Mouse (Mus musculus): ENCODE data around the gene Tmem54. TPM values are rescaled to one million over a fixed set of nuclear protein-coding genes. Genes with fewer than 3 reads are reported as not detected.

The Tmem54 gene
- polyA plus RNA-seq, 1 experiment from 2014 or later = 1.5 TPM

DNA sequence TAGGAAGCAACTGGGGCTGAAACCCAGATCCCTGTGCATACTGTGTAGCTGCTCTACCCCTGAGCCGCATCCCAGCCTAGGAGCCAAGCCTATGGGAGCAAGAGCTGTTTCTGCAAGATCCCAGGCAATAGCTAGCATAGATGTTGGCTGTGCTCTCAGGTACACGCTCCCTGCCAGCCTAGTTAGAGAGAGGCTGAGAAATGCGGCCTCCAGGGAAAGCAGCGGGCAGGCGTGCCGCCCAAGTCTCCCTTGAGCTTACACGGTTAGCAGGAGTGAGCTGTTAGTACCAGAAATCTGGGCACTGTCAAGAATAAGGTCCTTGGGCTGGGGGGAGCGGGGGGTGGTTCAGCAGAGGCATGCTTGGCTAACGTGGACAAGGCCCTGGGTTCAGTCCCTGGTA lies 20.5 kb upstream of the Tmem54 start:
- Histone ChIP-seq H3K4me2 (ENCODE audit: low read depth) (no peak overlapping the region), H3K4me1 (ENCODE audit: control insufficient read depth, insufficient read depth, low read length) (no peaks in the 10 kb centered on the region), H3K9ac (ENCODE audit: low read length) (no peak overlapping the region), H3K9me3 (ENCODE audit: control insufficient read depth, low read length) (no peaks in the 10 kb centered on the region), H3K27ac (ENCODE audit: low read depth, low read length) (no peak overlapping the region), H3K27me3 (ENCODE audit: control insufficient read depth, insufficient read depth, low read length) (no peaks in the 10 kb centered on the region), H3K36me3 (ENCODE audit: control insufficient read depth, insufficient read depth, low read length) (peaks cover 4% of the 10 kb centered on the region; the same call in 1 of the 2 replicates), H3K4me3 (ENCODE audit: low read depth, low read length) (no peak overlapping the region)
- no peak for DNase-seq (ENCODE audit: low spot score)
- no peak for ATAC-seq (ENCODE audit: insufficient read depth, low FRiP score, low TSS enrichment)
- 91% methylated on average over 9 of the region's 9 CpGs for WGBS

DNA sequence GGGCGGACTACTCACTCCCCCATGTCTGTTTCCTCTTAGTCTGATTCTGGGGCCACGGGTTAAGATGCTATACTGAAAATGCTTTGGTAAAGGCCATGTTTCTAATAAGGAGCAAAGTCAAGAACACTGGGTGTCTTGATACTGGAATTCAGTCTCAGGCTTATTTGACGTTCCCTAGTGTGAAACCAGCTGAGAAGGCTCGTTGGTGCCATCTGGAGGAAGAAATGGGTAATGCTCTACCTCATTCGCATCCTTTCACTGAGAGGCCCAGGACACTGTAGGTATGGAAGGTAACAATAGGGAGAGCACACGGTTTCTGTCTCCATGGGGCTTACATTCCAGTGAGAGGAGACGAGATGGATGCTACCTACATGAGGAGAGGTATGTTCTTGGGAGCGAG lies 19.3 kb upstream of the Tmem54 start:
- no peaks in the 10 kb centered on the region for H3K9me3 ChIP-seq (ENCODE audit: control insufficient read depth, low read length)
- 31% methylated on average over 8 of the region's 8 CpGs for WGBS
- no peak overlapping the region for H3K27ac ChIP-seq (ENCODE audit: low read depth, low read length)
- DNase-seq (ENCODE audit: low spot score) (peak; percentile 69), ATAC-seq (ENCODE audit: insufficient read depth, low FRiP score, low TSS enrichment) (no peak)
- no peak overlapping the region for H3K9ac ChIP-seq (ENCODE audit: low read length)
- peaks cover 4% of the 10 kb centered on the region; the same call in 1 of the 2 replicates for H3K36me3 ChIP-seq (ENCODE audit: control insufficient read depth, insufficient read depth, low read length)
- no peak overlapping the region for H3K4me3 ChIP-seq (ENCODE audit: low read depth, low read length)
- H3K4me1 ChIP-seq (ENCODE audit: control insufficient read depth, insufficient read depth, low read length) = no peaks in the 10 kb centered on the region
- H3K27me3 ChIP-seq (ENCODE audit: control insufficient read depth, insufficient read depth, low read length) = no peaks in the 10 kb centered on the region
- H3K4me2 ChIP-seq (ENCODE audit: low read depth) = no peak overlapping the region

DNA sequence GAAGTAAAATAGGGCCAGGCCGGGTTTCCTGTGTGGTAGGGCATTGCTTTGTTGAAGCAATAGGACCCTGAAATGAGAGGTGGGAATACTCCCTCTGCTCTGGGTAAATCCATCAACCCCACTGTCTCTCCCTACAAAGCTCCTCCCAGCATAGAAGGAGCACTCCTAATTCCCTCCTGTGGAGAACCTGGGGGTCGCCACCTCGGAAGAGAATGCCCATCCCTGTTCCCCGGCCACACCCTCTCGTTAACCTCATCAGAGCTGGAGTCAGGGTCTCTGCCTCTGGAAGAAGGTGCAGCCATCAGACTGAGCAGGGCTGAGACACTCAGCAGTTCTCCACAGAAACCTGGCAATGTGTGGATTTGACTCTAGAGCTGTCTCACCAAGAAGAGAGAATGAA lies 17.5 kb upstream of the Tmem54 start:
- ATAC-seq (ENCODE audit: insufficient read depth, low FRiP score, low TSS enrichment) (no peak), DNase-seq (ENCODE audit: low spot score) (no peak)
- Histone ChIP-seq H3K27me3 (ENCODE audit: control insufficient read depth, insufficient read depth, low read length) (no peaks in the 10 kb centered on the region), H3K4me2 (ENCODE audit: low read depth) (no peak overlapping the region), H3K9me3 (ENCODE audit: control insufficient read depth, low read length) (no peaks in the 10 kb centered on the region), H3K27ac (ENCODE audit: low read depth, low read length) (no peak overlapping the region), H3K4me3 (ENCODE audit: low read depth, low read length) (no peak overlapping the region), H3K9ac (ENCODE audit: low read length) (no peak overlapping the region), H3K4me1 (ENCODE audit: control insufficient read depth, insufficient read depth, low read length) (no peaks in the 10 kb centered on the region), H3K36me3 (ENCODE audit: control insufficient read depth, insufficient read depth, low read length) (peaks cover 4% of the 10 kb centered on the region; the same call in 1 of the 2 replicates)
- WGBS = 44% methylated on average over 5 of the region's 5 CpGs

DNA sequence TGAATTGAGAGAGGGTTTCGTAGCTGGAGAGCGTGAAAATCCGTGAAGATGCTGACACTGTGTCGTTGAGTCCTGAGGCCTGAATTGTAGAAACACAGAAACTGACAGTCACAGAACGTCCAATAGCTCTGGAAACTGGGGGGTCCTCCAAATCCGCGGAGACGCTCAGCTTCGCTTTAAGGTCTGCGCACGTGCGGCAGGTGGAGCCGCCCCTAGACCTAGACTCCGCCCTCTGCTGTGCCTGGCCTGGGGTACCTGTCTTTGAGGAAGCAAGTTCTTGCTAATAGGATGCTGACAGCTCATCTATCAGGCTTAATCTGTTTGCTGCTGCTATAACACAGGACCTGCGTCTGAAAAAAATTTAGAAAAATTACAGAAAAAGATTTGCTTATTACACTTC lies 10.1 kb upstream of the Tmem54 start:
- no peaks in the 10 kb centered on the region for H3K27me3 ChIP-seq (ENCODE audit: control insufficient read depth, insufficient read depth, low read length)

DNA sequence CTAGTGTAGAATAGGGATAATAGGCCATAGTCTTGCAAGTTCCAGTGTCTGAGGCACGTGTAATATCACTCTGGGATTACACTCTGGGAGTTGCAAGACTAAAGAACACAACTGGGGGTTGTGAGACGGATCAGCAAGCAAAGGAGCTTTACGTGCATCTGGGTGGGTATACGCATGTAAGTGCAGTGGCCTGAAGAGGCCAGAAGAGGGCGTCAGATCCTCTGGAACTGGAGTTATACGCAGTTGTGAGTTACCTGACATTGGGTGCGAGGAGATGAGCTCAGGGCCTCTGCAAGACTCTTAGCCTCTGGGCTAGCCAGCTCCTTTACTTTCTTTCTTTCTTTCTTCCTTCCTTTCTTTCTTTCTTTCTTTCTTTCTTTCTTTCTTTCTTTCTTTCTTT lies 8.3 kb upstream of the Tmem54 start:
- ATAC-seq (ENCODE audit: insufficient read depth, low FRiP score, low TSS enrichment) (no peak), DNase-seq (ENCODE audit: low spot score) (no peak)
- Histone ChIP-seq H3K36me3 (ENCODE audit: control insufficient read depth, insufficient read depth, low read length) (no peaks in the 10 kb centered on the region), H3K4me2 (ENCODE audit: low read depth) (no peak overlapping the region), H3K4me1 (ENCODE audit: control insufficient read depth, insufficient read depth, low read length) (no peaks in the 10 kb centered on the region), H3K9me3 (ENCODE audit: control insufficient read depth, low read length) (no peaks in the 10 kb centered on the region), H3K27ac (ENCODE audit: low read depth, low read length) (no peak overlapping the region), H3K27me3 (ENCODE audit: control insufficient read depth, insufficient read depth, low read length) (no peaks in the 10 kb centered on the region), H3K4me3 (ENCODE audit: low read depth, low read length) (no peak overlapping the region), H3K9ac (ENCODE audit: low read length) (no peak overlapping the region)
- WGBS = 76% methylated on average over 7 of the region's 7 CpGs

More for the DNA sequence above, 10.1 kb upstream of the Tmem54 start:
- ATAC-seq (ENCODE audit: insufficient read depth, low FRiP score, low TSS enrichment) = no peak
- no peaks in the 10 kb centered on the region for H3K9me3 ChIP-seq (ENCODE audit: control insufficient read depth, low read length)
- H3K9ac ChIP-seq (ENCODE audit: low read length) = no peak overlapping the region
- 28% methylated on average over 15 of the region's 15 CpGs for WGBS
- no peak overlapping the region for H3K4me2 ChIP-seq (ENCODE audit: low read depth)
- H3K27ac ChIP-seq (ENCODE audit: low read depth, low read length) = no peak overlapping the region
- no peaks in the 10 kb centered on the region for H3K4me1 ChIP-seq (ENCODE audit: control insufficient read depth, insufficient read depth, low read length)
- no peaks in the 10 kb centered on the region for H3K36me3 ChIP-seq (ENCODE audit: control insufficient read depth, insufficient read depth, low read length)
- DNase-seq (ENCODE audit: low spot score) = no peak
- no peak overlapping the region for H3K4me3 ChIP-seq (ENCODE audit: low read depth, low read length)

DNA sequence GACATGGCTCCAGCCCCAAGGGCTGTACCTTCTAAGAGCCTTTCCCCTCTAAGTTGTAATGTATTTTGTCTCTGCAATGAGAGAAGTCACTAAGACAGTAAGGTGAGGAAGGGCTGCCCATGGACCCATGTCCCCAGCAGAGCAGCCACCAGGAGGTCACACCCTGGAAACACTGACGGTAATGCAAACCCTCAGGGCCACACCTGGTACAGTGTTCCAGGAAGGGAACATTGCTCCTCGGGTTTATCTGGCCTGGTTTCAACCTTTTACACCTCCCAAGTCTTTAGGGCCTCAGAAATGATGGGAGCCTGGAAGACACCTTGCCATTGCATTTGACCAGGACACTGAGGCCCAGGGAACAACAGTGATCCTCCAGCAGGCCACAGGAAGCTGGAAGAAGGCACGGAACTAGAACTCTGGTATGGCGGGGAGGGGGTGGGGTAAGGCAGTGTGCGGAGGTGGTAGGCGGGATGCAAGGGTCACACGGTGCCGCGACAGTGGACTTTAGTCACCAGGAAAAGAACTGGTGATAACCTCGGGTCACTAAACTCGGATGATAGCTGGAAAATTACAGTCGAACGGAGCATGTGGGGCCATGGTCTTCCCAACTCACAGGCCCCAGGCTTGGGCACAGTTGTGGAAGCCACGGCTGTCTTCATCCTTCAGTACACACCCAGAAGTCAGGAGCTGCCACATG lies 3.1 kb upstream of the Tmem54 start:
- no peak overlapping the region for H3K4me3 ChIP-seq (ENCODE audit: low read depth, low read length)
- H3K9me3 ChIP-seq (ENCODE audit: control insufficient read depth, low read length) = no peaks in the 10 kb centered on the region
- no peaks in the 10 kb centered on the region for H3K36me3 ChIP-seq (ENCODE audit: control insufficient read depth, insufficient read depth, low read length)
- DNase-seq (ENCODE audit: low spot score) = no peak
- no peak overlapping the region for H3K27ac ChIP-seq (ENCODE audit: low read depth, low read length)
- H3K4me1 ChIP-seq (ENCODE audit: control insufficient read depth, insufficient read depth, low read length) = no peaks in the 10 kb centered on the region
- no peak overlapping the region for H3K9ac ChIP-seq (ENCODE audit: low read length)
- H3K27me3 ChIP-seq (ENCODE audit: control insufficient read depth, insufficient read depth, low read length) = peaks cover 21% of the 10 kb centered on the region
- ATAC-seq (ENCODE audit: insufficient read depth, low FRiP score, low TSS enrichment) = no peak
- 84% methylated on average over 14 of the region's 14 CpGs for WGBS
- no peak overlapping the region for H3K4me2 ChIP-seq (ENCODE audit: low read depth)

DNA sequence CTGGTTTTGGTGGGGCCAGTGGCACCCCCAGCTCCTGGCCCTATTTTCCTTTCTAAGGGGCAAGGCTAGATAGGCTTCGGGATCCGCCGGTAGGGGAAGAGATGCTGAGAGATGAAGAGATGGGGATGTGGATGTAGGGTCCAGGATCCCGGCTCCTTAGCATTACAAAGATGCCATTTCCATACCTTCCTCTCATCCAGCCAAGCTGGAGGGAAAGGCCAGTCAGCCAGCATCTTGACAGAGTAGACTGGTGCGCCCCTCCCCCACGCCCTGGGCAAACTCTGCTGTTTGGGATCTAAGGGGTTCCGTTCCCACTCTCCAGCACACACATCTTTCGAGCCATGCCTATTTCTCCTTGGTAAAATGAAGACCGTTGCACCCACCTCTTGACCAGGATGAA lies 725 bp downstream of the Tmem54 start:
- H3K9me3 ChIP-seq (ENCODE audit: control insufficient read depth, low read length) = no peaks in the 10 kb centered on the region
- no peak for ATAC-seq (ENCODE audit: insufficient read depth, low FRiP score, low TSS enrichment)
- H3K4me1 ChIP-seq (ENCODE audit: control insufficient read depth, insufficient read depth, low read length) = no peaks in the 10 kb centered on the region
- no peak overlapping the region for H3K4me3 ChIP-seq (ENCODE audit: low read depth, low read length)
- no peak overlapping the region for H3K9ac ChIP-seq (ENCODE audit: low read length)
- H3K4me2 ChIP-seq (ENCODE audit: low read depth) = no peak overlapping the region
- no peak for DNase-seq (ENCODE audit: low spot score)
- H3K27me3 ChIP-seq (ENCODE audit: control insufficient read depth, insufficient read depth, low read length) = peaks cover 21% of the 10 kb centered on the region
- WGBS = 17% methylated on average over 9 of the region's 9 CpGs
- H3K36me3 ChIP-seq (ENCODE audit: control insufficient read depth, insufficient read depth, low read length) = no peaks in the 10 kb centered on the region
- no peak overlapping the region for H3K27ac ChIP-seq (ENCODE audit: low read depth, low read length)

DNA sequence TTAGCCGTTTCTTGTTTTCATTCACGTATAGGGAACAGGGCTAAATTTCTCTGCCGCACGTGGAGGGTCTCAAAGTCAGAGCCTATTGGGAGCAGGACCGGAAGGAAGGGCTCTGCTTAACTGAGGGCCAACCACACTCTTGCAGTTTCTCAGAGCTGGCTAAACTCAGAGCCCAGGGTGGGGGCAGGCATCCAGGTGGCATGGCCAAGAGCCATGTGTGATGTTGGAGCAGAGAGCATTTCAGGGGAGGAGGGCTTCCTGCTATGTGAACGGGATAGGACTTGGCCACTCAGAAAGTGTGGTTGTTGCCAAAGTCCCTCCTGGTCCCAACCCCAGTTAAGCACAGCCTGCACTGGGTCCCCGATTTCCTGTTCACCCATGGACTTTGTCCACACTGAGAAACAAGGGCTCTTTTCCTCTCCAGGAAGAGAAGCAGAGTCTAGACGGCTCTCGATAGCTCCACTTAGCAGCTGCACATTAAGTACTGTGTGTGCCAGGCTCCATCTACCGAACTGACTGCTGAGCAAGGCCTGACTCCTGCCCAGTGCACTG lies 2.1 kb downstream of the Tmem54 start:
- DNase-seq (ENCODE audit: low spot score) = no peak
- Histone ChIP-seq H3K4me3 (ENCODE audit: low read depth, low read length) (no peak overlapping the region), H3K9me3 (ENCODE audit: control insufficient read depth, low read length) (no peaks in the 10 kb centered on the region), H3K36me3 (ENCODE audit: control insufficient read depth, insufficient read depth, low read length) (no peaks in the 10 kb centered on the region), H3K4me1 (ENCODE audit: control insufficient read depth, insufficient read depth, low read length) (no peaks in the 10 kb centered on the region), H3K9ac (ENCODE audit: low read length) (no peak overlapping the region), H3K4me2 (ENCODE audit: low read depth) (no peak overlapping the region), H3K27me3 (ENCODE audit: control insufficient read depth, insufficient read depth, low read length) (peaks cover 21% of the 10 kb centered on the region), H3K27ac (ENCODE audit: low read depth, low read length) (no peak overlapping the region)
- ATAC-seq (ENCODE audit: insufficient read depth, low FRiP score, low TSS enrichment) = no peak
- 74% methylated on average over 10 of the region's 10 CpGs for WGBS

DNA sequence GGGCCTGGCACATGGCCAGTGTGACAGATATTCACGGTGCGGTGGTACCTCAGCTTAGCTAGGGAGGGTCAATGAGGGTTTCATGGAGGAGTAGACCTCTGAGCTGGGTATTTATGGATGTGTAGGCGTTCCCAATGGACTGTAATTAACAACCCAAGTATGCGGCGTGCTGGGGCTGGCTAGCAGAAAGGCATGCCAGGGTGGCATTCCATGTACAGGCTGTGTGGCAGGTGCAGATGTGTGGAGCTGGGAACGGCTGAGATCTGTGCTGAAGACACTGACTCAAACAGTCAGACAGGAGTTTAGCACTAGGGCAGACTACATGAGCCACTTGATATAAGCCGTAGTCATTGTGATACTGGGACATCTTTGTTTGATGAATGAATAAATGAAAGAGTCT lies 3.3 kb downstream of the Tmem54 start:
- peaks cover 21% of the 10 kb centered on the region for H3K27me3 ChIP-seq (ENCODE audit: control insufficient read depth, insufficient read depth, low read length)
- H3K4me1 ChIP-seq (ENCODE audit: control insufficient read depth, insufficient read depth, low read length) = peaks cover 3% of the 10 kb centered on the region; the same call in 1 of the 2 replicates
- no peak overlapping the region for H3K4me3 ChIP-seq (ENCODE audit: low read depth, low read length)
- ATAC-seq (ENCODE audit: insufficient read depth, low FRiP score, low TSS enrichment) (no peak), DNase-seq (ENCODE audit: low spot score) (no peak)
- no peaks in the 10 kb centered on the region for H3K9me3 ChIP-seq (ENCODE audit: control insufficient read depth, low read length)
- WGBS = 85% methylated on average over 7 of the region's 7 CpGs
- no peak overlapping the region for H3K27ac ChIP-seq (ENCODE audit: low read depth, low read length)
- no peak overlapping the region for H3K4me2 ChIP-seq (ENCODE audit: low read depth)
- H3K36me3 ChIP-seq (ENCODE audit: control insufficient read depth, insufficient read depth, low read length) = no peaks in the 10 kb centered on the region
- no peak overlapping the region for H3K9ac ChIP-seq (ENCODE audit: low read length)

All from neural tube, embryonic 11.5 days (tissue).